Mouse (Mus musculus) left cerebral cortex, postnatal 10 days (tissue): ENCODE measurements at regions not wholly inside any gene's neighbourhood (a gene's known extent, or its start where the extent isn't known, plus 50 kb on each side); places are given as distances from the start of the nearest gene placed in this dataset.

ENCODE experiments used
- DNase-seq, 2 experiments: peaks; one replicate each; pipeline ENCODE4 v3.0.0; 2021 to 2022; ENCODE audit warnings: low spot score in 2 of 2, mixed read lengths in 1 of 2; ENCODE audit errors: extremely low spot score in 1 of 2
- intact Hi-C: fragments of 180-260 bp; cut with DNase I; formaldehyde crosslinking; loops from one replicate; pipeline ENCODE4 v1.15.1; 2025

DNA sequence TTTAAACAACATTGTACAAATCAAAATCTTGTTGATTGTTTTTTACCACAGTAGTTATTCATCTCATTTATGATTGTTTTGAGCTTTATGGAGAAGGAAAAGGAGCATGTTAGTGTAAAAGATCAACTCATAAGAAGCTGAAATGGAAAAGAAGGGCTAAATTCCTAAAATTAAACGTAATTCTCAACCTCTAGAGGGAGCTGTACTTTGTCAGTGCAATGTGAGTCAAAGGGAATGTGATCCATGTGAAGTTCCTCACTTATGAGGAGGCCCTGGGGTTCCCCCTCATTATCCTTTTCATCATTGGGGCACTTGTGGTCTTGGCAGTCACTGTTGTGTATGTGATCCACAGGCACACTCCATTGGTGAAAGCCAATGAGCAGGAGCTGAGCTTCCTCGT is 54.0 kb upstream of the Vmn2r7 start:
- no peak for DNase-seq
- intact Hi-C loops: no loop called here

- no peak for DNase-seq
- intact Hi-C loops: no loop called here
These were observed 56.8 kb upstream of the Vmn2r7 start for GRCm38 (mm10) chr3:64901317-64901892.

DNA sequence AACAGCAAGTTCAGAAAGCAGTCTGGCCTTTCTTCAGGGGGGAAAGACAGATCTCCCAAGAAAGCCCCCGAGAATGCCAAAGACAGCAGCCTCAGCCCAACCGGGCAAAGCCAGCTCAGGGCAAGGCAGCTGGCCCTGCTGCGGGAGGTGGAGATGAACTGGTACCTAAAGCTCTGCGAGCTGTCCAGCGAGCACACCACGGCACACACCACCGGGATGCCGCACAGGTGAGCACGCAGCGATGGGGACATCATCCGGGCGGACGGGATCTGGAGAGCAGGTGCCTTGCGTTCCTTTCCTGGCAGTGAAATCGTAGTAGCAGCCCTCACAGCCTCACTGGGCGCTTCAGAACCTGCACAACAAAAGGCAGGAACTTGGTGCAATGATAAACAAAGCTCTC is 104.7 kb upstream of the Vmn2r7 start:
- DNase-seq: peak in 1 of 2 experiments; percentile 17
- intact Hi-C loops: no loop called here

- intact Hi-C loops: no loop called here
- peak in 1 of 2 experiments; percentile 13 for DNase-seq
These were observed 120.3 kb upstream of the Vmn2r7 start for GRCm38 (mm10) chr3:64964667-64965415.

- DNase-seq: no peak
- intact Hi-C loops: no loop called here
These were observed 120.9 kb upstream of the Vmn2r7 start for GRCm38 (mm10) chr3:64965416-64965980.

DNA sequence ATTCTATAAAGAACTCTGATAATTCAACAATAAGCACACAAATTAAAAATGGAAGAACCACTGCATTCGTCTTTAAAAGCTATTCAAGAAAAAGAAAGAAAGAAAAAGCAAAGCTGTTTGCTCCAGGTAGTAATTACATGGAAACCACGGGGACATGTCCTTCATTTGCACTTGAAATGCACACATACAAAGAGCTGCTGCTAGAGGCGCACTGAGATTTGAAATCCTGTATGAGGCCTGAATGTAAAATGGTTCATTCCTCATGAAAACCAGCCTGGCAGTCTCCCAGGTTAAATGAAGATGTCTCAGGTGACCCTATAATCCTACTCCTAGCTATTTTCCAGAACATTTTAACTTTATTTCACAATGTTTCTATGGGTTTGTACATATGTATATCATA is 123.7 kb upstream of the Vmn2r7 start:
- intact Hi-C loops: no loop called here
- no peak for DNase-seq

- DNase-seq: peak in 1 of 2 experiments; percentile 27
- intact Hi-C loops: no loop called here
These were observed 124.8 kb upstream of the Kcnab1 start for GRCm38 (mm10) chr3:64984369-64984768.

- peak in 1 of 2 experiments; percentile 27 for DNase-seq
- intact Hi-C loops: loop anchor here (2.0 kb wide), 2 partner anchors 363 to 941 kb away; no protein-coding TSS in a partner anchor
These were observed 121.5 kb upstream of the Kcnab1 start for GRCm38 (mm10) chr3:64987665-64988064.

GRCm38 (mm10) chr3:64996451-64996850 is 112.7 kb upstream of the Kcnab1 start:
- no peak for DNase-seq
- intact Hi-C loops: no loop called here

DNA sequence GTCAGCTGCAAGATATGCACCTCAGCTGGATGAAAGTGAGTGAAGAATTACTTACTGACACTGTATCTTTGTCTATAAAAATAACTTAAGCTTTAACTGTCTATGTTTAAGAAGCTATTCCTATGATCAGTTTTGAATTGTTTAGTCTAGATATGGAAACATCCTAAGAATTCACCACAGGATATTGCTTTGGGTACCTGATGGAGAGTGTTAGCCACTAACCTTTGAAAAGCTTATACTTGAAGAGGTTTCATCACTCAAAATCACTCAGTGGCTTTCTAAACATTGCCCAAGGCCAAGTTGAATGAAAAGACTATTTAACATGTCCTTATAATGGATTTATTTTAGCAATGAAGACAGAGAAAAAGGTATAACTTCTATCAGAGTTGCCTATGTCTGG is 111.6 kb upstream of the Kcnab1 start:
- no peak for DNase-seq
- intact Hi-C loops: no loop called here

- intact Hi-C loops: no loop called here
- no peak for DNase-seq
These were observed 108.1 kb upstream of the Kcnab1 start for GRCm38 (mm10) chr3:65001131-65001530.

- no peak for DNase-seq
- intact Hi-C loops: no loop called here
These were observed 106.6 kb upstream of the Kcnab1 start for GRCm38 (mm10) chr3:65002578-65002977.

DNA sequence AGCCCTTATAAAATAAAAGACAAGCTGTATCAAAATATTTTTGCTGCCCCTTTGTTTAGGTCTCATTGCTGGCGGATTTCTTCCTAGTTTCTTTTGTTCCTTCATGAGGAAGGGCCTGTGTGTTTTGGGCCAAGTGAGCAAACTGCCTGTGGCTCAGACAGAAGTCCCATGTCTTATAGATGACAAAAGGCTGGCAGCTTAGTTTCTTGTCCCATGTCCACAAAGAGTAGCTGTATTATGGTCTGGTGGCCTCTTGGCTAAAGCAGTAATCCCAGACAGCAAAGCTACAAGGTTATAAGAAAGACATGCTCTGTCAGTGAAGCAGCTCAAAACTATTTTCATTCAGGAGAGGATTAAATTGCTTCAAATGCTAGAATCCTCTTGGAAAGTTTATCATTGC is 103.1 kb upstream of the Kcnab1 start:
- no peak for DNase-seq
- intact Hi-C loops: no loop called here

GRCm38 (mm10) chr3:65006565-65006964 is 102.6 kb upstream of the Kcnab1 start:
- no peak for DNase-seq
- intact Hi-C loops: no loop called here

DNA sequence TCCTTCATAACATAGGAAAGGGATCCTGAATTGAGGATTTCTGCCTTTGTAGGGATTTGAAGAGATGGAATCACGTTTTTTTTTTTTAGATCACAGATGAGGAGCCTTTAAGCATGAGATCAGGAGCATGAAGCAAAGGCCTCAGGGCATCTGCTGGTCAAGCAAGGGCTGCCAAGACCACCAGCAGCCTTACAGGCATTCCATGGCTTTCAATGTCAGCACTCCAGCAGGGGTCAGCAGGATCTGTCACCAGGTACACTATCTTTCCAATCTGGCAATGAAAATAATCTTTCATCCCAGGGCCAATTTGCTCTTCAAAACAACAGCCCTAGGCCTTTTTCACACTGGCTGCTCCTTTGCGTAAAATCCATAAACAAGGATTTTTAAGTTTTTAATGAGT is 85.3 kb upstream of the Kcnab1 start:
- intact Hi-C loops: no loop called here
- DNase-seq: no peak

- peak in 1 of 2 experiments; percentile 7 for DNase-seq
- intact Hi-C loops: no loop called here
These were observed 71.6 kb upstream of the Kcnab1 start for GRCm38 (mm10) chr3:65037626-65038025.

- intact Hi-C loops: no loop called here
- no peak for DNase-seq
These were observed 61.3 kb upstream of the Kcnab1 start for GRCm38 (mm10) chr3:65047879-65048278.

GRCm38 (mm10) chr3:65055401-65055800 is 53.8 kb upstream of the Kcnab1 start:
- intact Hi-C loops: no loop called here
- DNase-seq: no peak
